Mouse (Mus musculus): ENCODE measurements at regions not wholly inside any gene's neighbourhood (a gene's known extent, or its start where the extent isn't known, plus 50 kb on each side); places are given as distances from the start of the nearest gene placed in this dataset.

- no peak for ATAC-seq (replicated peaks in 1 of 2; ENCODE audit: insufficient read depth in 1 of 2, low FRiP score in 2 of 2, low TSS enrichment in 1 of 2, low read depth in 1 of 2, poor library complexity in 2 of 2, severe bottlenecking in 2 of 2)
Observed at GRCm38 (mm10) chr7:130030711-130031110, 439.0 kb downstream of the Wdr11 start.

- no peak for ATAC-seq (replicated peaks in 1 of 2; ENCODE audit: insufficient read depth in 1 of 2, low FRiP score in 2 of 2, low TSS enrichment in 1 of 2, low read depth in 1 of 2, poor library complexity in 2 of 2, severe bottlenecking in 2 of 2)
Observed at GRCm38 (mm10) chr7:130036235-130036634, 444.6 kb downstream of the Wdr11 start.

GRCm38 (mm10) chr7:130036845-130037572 lies 445.3 kb downstream of the Wdr11 start:
- no peak for ATAC-seq (replicated peaks in 1 of 2; ENCODE audit: insufficient read depth in 1 of 2, low FRiP score in 2 of 2, low TSS enrichment in 1 of 2, low read depth in 1 of 2, poor library complexity in 2 of 2, severe bottlenecking in 2 of 2)

GRCm38 (mm10) chr7:130037573-130037925 lies 445.9 kb downstream of the Wdr11 start:
- ATAC-seq (replicated peaks in 1 of 2; ENCODE audit: insufficient read depth in 1 of 2, low FRiP score in 2 of 2, low TSS enrichment in 1 of 2, low read depth in 1 of 2, poor library complexity in 2 of 2, severe bottlenecking in 2 of 2) = no peak

GRCm38 (mm10) chr7:130040596-130040995 lies 448.9 kb downstream of the Wdr11 start:
- ATAC-seq (replicated peaks in 1 of 2; ENCODE audit: insufficient read depth in 1 of 2, low FRiP score in 2 of 2, low TSS enrichment in 1 of 2, low read depth in 1 of 2, poor library complexity in 2 of 2, severe bottlenecking in 2 of 2) = no peak

GRCm38 (mm10) chr7:130041402-130041965 lies 449.8 kb downstream of the Wdr11 start:
- ATAC-seq (replicated peaks in 1 of 2; ENCODE audit: insufficient read depth in 1 of 2, low FRiP score in 2 of 2, low TSS enrichment in 1 of 2, low read depth in 1 of 2, poor library complexity in 2 of 2, severe bottlenecking in 2 of 2) = no peak

GRCm38 (mm10) chr7:130042296-130042910 lies 450.7 kb downstream of the Wdr11 start:
- ATAC-seq (replicated peaks in 1 of 2; ENCODE audit: insufficient read depth in 1 of 2, low FRiP score in 2 of 2, low TSS enrichment in 1 of 2, low read depth in 1 of 2, poor library complexity in 2 of 2, severe bottlenecking in 2 of 2) = no peak

- no peak for ATAC-seq (replicated peaks in 1 of 2; ENCODE audit: insufficient read depth in 1 of 2, low FRiP score in 2 of 2, low TSS enrichment in 1 of 2, low read depth in 1 of 2, poor library complexity in 2 of 2, severe bottlenecking in 2 of 2)
Observed at GRCm38 (mm10) chr7:130043397-130044234, 452.0 kb downstream of the Wdr11 start.

- no peak for ATAC-seq (replicated peaks in 1 of 2; ENCODE audit: insufficient read depth in 1 of 2, low FRiP score in 2 of 2, low TSS enrichment in 1 of 2, low read depth in 1 of 2, poor library complexity in 2 of 2, severe bottlenecking in 2 of 2)
Observed at GRCm38 (mm10) chr7:130044235-130044553, 452.5 kb downstream of the Wdr11 start.

- no peak for ATAC-seq (replicated peaks in 1 of 2; ENCODE audit: insufficient read depth in 1 of 2, low FRiP score in 2 of 2, low TSS enrichment in 1 of 2, low read depth in 1 of 2, poor library complexity in 2 of 2, severe bottlenecking in 2 of 2)
Observed at GRCm38 (mm10) chr7:130044581-130044980, 452.9 kb downstream of the Wdr11 start.

- ATAC-seq (replicated peaks in 1 of 2; ENCODE audit: insufficient read depth in 1 of 2, low FRiP score in 2 of 2, low TSS enrichment in 1 of 2, low read depth in 1 of 2, poor library complexity in 2 of 2, severe bottlenecking in 2 of 2) = no peak
Observed at GRCm38 (mm10) chr7:130046086-130046485, 454.4 kb downstream of the Wdr11 start.

- no peak for ATAC-seq (replicated peaks in 1 of 2; ENCODE audit: insufficient read depth in 1 of 2, low FRiP score in 2 of 2, low TSS enrichment in 1 of 2, low read depth in 1 of 2, poor library complexity in 2 of 2, severe bottlenecking in 2 of 2)
Observed at GRCm38 (mm10) chr7:130047293-130048034, 455.8 kb downstream of the Wdr11 start.

- no peak for ATAC-seq (replicated peaks in 1 of 2; ENCODE audit: insufficient read depth in 1 of 2, low FRiP score in 2 of 2, low TSS enrichment in 1 of 2, low read depth in 1 of 2, poor library complexity in 2 of 2, severe bottlenecking in 2 of 2)
Observed at GRCm38 (mm10) chr7:130048106-130048772, 456.6 kb downstream of the Wdr11 start.

- ATAC-seq (replicated peaks in 1 of 2; ENCODE audit: insufficient read depth in 1 of 2, low FRiP score in 2 of 2, low TSS enrichment in 1 of 2, low read depth in 1 of 2, poor library complexity in 2 of 2, severe bottlenecking in 2 of 2) = no peak
Observed at GRCm38 (mm10) chr7:130049461-130049860, 457.8 kb downstream of the Wdr11 start.

GRCm38 (mm10) chr7:130050120-130050519 lies 458.5 kb downstream of the Wdr11 start:
- no peak for ATAC-seq (replicated peaks in 1 of 2; ENCODE audit: insufficient read depth in 1 of 2, low FRiP score in 2 of 2, low TSS enrichment in 1 of 2, low read depth in 1 of 2, poor library complexity in 2 of 2, severe bottlenecking in 2 of 2)

- no peak for ATAC-seq (replicated peaks in 1 of 2; ENCODE audit: insufficient read depth in 1 of 2, low FRiP score in 2 of 2, low TSS enrichment in 1 of 2, low read depth in 1 of 2, poor library complexity in 2 of 2, severe bottlenecking in 2 of 2)
Observed at GRCm38 (mm10) chr7:130052376-130052775, 460.7 kb downstream of the Wdr11 start.

GRCm38 (mm10) chr7:130057708-130058107 lies 462.5 kb downstream of the Ate1 start:
- ATAC-seq (replicated peaks in 1 of 2; ENCODE audit: insufficient read depth in 1 of 2, low FRiP score in 2 of 2, low TSS enrichment in 1 of 2, low read depth in 1 of 2, poor library complexity in 2 of 2, severe bottlenecking in 2 of 2) = no peak
